Mouse (Mus musculus) megakaryocyte, embryonic 14.5 days (primary cell): ENCODE measurements around the gene Gm49405.

Experiments used
- FLI1 ChIP-seq: IDR thresholded peaks from 2 replicates; pipeline ENCODE4 v1.6.1; 2012; ENCODE audit warnings: low read length, inconsistent platforms, mixed read lengths
- GATA1 ChIP-seq: IDR thresholded peaks from 3 replicates; pipeline ENCODE4 v1.6.1; 2012; ENCODE audit warnings: mixed read lengths, low read length, inconsistent platforms, borderline replicate concordance

- TF ChIP-seq GATA1 (no peak), FLI1 (no peak)
Observed at GRCm38 (mm10) chr19:4047859-4048258, 47.4 kb downstream of the Gm49405 start.
